Mouse (Mus musculus) myocyte (in vitro differentiated cells): ENCODE measurements around the gene Cyp2a5.
"Not testable (repeated sequence)": the region's sequence is repeated elsewhere in the genome, so short reads cannot be mapped to it uniquely, and the experiment has no call there.

Experiments used
- CEBPB ChIP-seq: IDR thresholded peaks from 2 replicates; pipeline ENCODE4 v1.6.1; 2011; ENCODE audit warnings: mild to moderate bottlenecking, moderate library complexity; ENCODE audit not compliant: poor library complexity, insufficient read depth, severe bottlenecking
- E2F4 ChIP-seq: IDR thresholded peaks from one replicate; pipeline ENCODE4 v1.6.1; 2011; ENCODE audit warnings: mild to moderate bottlenecking, control low read depth, moderate library complexity; ENCODE audit not compliant: insufficient read depth
- MAX ChIP-seq: IDR thresholded peaks from one replicate; pipeline ENCODE4 v1.6.1; 2011; ENCODE audit warnings: low read depth, mild to moderate bottlenecking, control low read depth
- POLR2A ChIP-seq: IDR thresholded peaks from one replicate; pipeline ENCODE4 v1.6.1; 2011; ENCODE audit warnings: low read depth, mild to moderate bottlenecking, control low read depth, moderate library complexity; ENCODE audit not compliant: insufficient read length
- SRF ChIP-seq: IDR thresholded peaks from one replicate; pipeline ENCODE4 v1.6.1; 2011; ENCODE audit warnings: low read depth; ENCODE audit not compliant: control insufficient read depth, insufficient read length
- USF1 ChIP-seq: IDR thresholded peaks from one replicate; pipeline ENCODE4 v1.6.1; 2011; ENCODE audit warnings: low read depth, mild to moderate bottlenecking, control low read depth, moderate library complexity

- TF ChIP-seq POLR2A, MAX, CEBPB, SRF, USF1, E2F4: not testable (repeated sequence)
Measured at GRCm38 (mm10) chr7:26832668-26833067, 2.4 kb upstream of the Cyp2a5 start.
